In the genomic region with DNA sequence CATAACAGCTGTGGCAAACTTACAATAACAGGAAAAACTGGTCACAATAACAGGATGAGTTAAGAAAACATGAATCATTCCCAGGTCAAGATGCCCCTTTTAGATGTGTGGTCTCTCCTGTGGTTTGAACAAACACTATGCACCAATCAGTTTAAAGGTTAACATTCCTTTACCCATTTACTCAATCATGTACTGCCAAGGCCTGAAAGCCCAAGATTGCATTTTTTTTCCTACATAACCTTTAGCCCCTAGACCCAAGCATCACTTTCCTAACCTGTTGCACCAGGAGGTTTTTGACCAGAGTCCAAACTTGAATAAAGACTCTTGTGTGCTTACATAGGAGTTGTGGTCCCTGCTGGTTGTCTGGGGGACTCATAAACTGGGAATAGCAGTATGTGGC, we compare ENCODE assay signal across 23 mouse cellular contexts.
DNase-seq lines count a peak whose midpoint lies in the region; ATAC-seq and TF ChIP-seq lines count a peak whose summit lies in the region.
"Had no signal": no experiment of that assay in that cellular context is flagged by ENCODE, and none has a peak within 500 bp of the region (broad histone marks: within the 10 kb centered on the region; RNA-seq: fewer than 3 reads in every experiment).

No protein-coding gene starts in this region.

- peak; percentile 3 for DNase-seq in embryo, embryonic 10 days (ENCODE audit: low spot score)
- no peak for DNase-seq in embryo, embryonic 11 days
- peak; percentile 54 for DNase-seq in kidney, adult 2 months
- DNase-seq in kidney, adult 18-20 months = no peak
- DNase-seq in kidney, postnatal 14 days = peak; percentile 2
- DNase-seq in limb, embryonic 10.5 days (ENCODE audit: low spot score) = no peak
- DNase-seq: adrenal gland, postnatal 10 days; B cell, adult 2 months; cerebellum, adult 11 months; cerebellum, adult 8-10 months; cerebellum, postnatal 14 days; forebrain, postnatal 0 days; gastrocnemius, postnatal 14 days; heart, adult 2 months; heart, postnatal 36 days had no signal

- ATAC-seq in kidney, embryonic 15.5 days (replicated peaks; ENCODE audit: low FRiP score) = no peak
- ATAC-seq: CD4-positive, CD25-positive, alpha-beta regulatory T cell, adult 4 months; forebrain, embryonic 13.5 days; forebrain, postnatal 0 days had no signal

- TF ChIP-seq POLR2A in kidney, adult 2 months (IDR thresholded peaks at IDR 0.05; ENCODE audit: low read depth, low read length) = no peak

- H3K4me1 ChIP-seq in kidney, adult 2 months (ENCODE audit: control insufficient read depth, insufficient read depth, low read length) = peaks cover 3% of the 10 kb centered on the region; the same call in 1 of the 2 replicates
- H3K4me1 ChIP-seq in kidney, embryonic 15.5 days = no peaks in the 10 kb centered on the region
- H3K4me1 ChIP-seq in limb, embryonic 10.5 days = no peaks in the 10 kb centered on the region
- H3K4me1 ChIP-seq: embryonic facial prominence, embryonic 12.5 days; forebrain, embryonic 13.5 days; heart, embryonic 15.5 days; hindbrain, embryonic 15.5 days had no signal

- no peak overlapping the region for H3K4me2 ChIP-seq in kidney, embryonic 15.5 days
- H3K4me2 ChIP-seq: embryonic facial prominence, embryonic 12.5 days; forebrain, embryonic 13.5 days; heart, embryonic 11.5 days; heart, embryonic 15.5 days; hindbrain, embryonic 15.5 days had no signal

- peaks cover 5% of the 10 kb centered on the region for H3K9me3 ChIP-seq in kidney, embryonic 15.5 days (replicated peaks)
- no peaks in the 10 kb centered on the region for H3K9me3 ChIP-seq in limb, embryonic 10.5 days (replicated peaks)
- H3K9me3 ChIP-seq: embryonic facial prominence, embryonic 12.5 days; G1E; heart, embryonic 15.5 days; hindbrain, embryonic 15.5 days had no signal

- H3K9ac ChIP-seq in kidney, embryonic 15.5 days = no peak overlapping the region
- H3K9ac ChIP-seq: embryonic facial prominence, embryonic 12.5 days; forebrain, embryonic 13.5 days; forebrain, postnatal 0 days; heart, embryonic 15.5 days; hindbrain, embryonic 15.5 days had no signal

- no peak overlapping the region for H3K27ac ChIP-seq in kidney, adult 2 months (ENCODE audit: insufficient read depth, low read depth, low read length)
- no peak overlapping the region for H3K27ac ChIP-seq in kidney, embryonic 15.5 days
- no peak overlapping the region for H3K27ac ChIP-seq in limb, embryonic 10.5 days
- H3K27ac ChIP-seq: embryonic facial prominence, embryonic 12.5 days; forebrain, embryonic 13.5 days; heart, adult 2 months; heart, embryonic 15.5 days; hindbrain, embryonic 15.5 days had no signal

- H3K36me3 ChIP-seq in kidney, adult 2 months (ENCODE audit: control insufficient read depth, insufficient read depth, low read length) = no peaks in the 10 kb centered on the region
- H3K36me3 ChIP-seq in kidney, embryonic 15.5 days = no peaks in the 10 kb centered on the region
- H3K36me3 ChIP-seq in limb, embryonic 10.5 days = no peaks in the 10 kb centered on the region
- H3K36me3 ChIP-seq: embryonic facial prominence, embryonic 12.5 days; G1E; heart, embryonic 15.5 days; hindbrain, embryonic 15.5 days had no signal

- no peak for TF ChIP-seq CTCF in kidney, adult 2 months (conservative IDR thresholded peaks at IDR 0.05; ENCODE audit: insufficient read depth, insufficient read length, low read depth, low read length)

- no peaks in the 10 kb centered on the region for H3K27me3 ChIP-seq in kidney, adult 2 months (replicated peaks; ENCODE audit: control insufficient read depth, insufficient read depth, low read length)
- 0 out of 2 replicates have a peak, but pooled peaks cover 2% of the 10 kb centered on the region for H3K27me3 ChIP-seq in kidney, embryonic 15.5 days
- 0 out of 2 replicates have a peak, but pooled peaks cover 21% of the 10 kb centered on the region for H3K27me3 ChIP-seq in limb, embryonic 10.5 days (ENCODE audit: low read depth, poor library complexity, severe bottlenecking)
- H3K27me3 ChIP-seq: embryonic facial prominence, embryonic 12.5 days; forebrain, embryonic 13.5 days; heart, embryonic 15.5 days; hindbrain, embryonic 15.5 days had no signal

- no peak overlapping the region for H3K4me3 ChIP-seq in kidney, adult 2 months (ENCODE audit: insufficient read depth, low read depth, low read length)
- no peak overlapping the region for H3K4me3 ChIP-seq in kidney, embryonic 15.5 days (replicated peaks)
- H3K4me3 ChIP-seq in limb, embryonic 10.5 days = no peak overlapping the region
- H3K4me3 ChIP-seq: embryonic facial prominence, embryonic 12.5 days; forebrain, embryonic 13.5 days; heart, adult 2 months; heart, embryonic 15.5 days; hindbrain, embryonic 15.5 days had no signal

Comparison
In these comparisons a context has a peak if more than half of its experiments do, and no peak if none do; other contexts are left out.
1. DNase-seq: peak in embryo, embryonic 10 days (single experiment), kidney, adult 2 months (single experiment) and kidney, postnatal 14 days (single experiment); none in embryo, embryonic 11 days (single experiment), kidney, adult 18-20 months (single experiment) and limb, embryonic 10.5 days (single experiment).